Mouse (Mus musculus) embryo, embryonic 10.5 days (tissue): ENCODE measurements around the gene Tmem262.

Source experiments
- DNase-seq: peaks from one replicate; pipeline ENCODE4 v3.0.0-alpha.2; 2015; ENCODE audit warnings: low spot score

The Tmem262 gene

GRCm38 (mm10) chr19:6079983-6080480, at the start of gene Tmem262:
Tmem262 (plus strand) TSS chr19:6080033.
- no peak for DNase-seq

- no peak for DNase-seq
Measured at GRCm38 (mm10) chr19:6030520-6031280, 49.1 kb upstream of the Tmem262 start.

GRCm38 (mm10) chr19:6035966-6036585, 43.8 kb upstream of the Tmem262 start:
- DNase-seq = no peak

- DNase-seq = no peak
Measured at GRCm38 (mm10) chr19:6037695-6038094, 42.1 kb upstream of the Tmem262 start.

- no peak for DNase-seq
Measured at GRCm38 (mm10) chr19:6038326-6038725, 41.5 kb upstream of the Tmem262 start.

- no peak for DNase-seq
Measured at GRCm38 (mm10) chr19:6040002-6040401, 39.8 kb upstream of the Tmem262 start.

GRCm38 (mm10) chr19:6042293-6042692, 37.5 kb upstream of the Tmem262 start:
- no peak for DNase-seq

- peak; percentile 54 for DNase-seq
Measured at GRCm38 (mm10) chr19:6044102-6044501, 35.7 kb upstream of the Tmem262 start.

GRCm38 (mm10) chr19:6045366-6046293, 34.2 kb upstream of the Tmem262 start:
- DNase-seq = no peak

- peak; percentile 97 for DNase-seq
Measured at GRCm38 (mm10) chr19:6046294-6047153, 33.3 kb upstream of the Tmem262 start, which contains the start of gene Syvn1. Syvn1 (plus strand) TSS chr19:6046576.

GRCm38 (mm10) chr19:6047154-6047898, 32.5 kb upstream of the Tmem262 start:
- DNase-seq = no peak

GRCm38 (mm10) chr19:6047899-6048166, 32.0 kb upstream of the Tmem262 start:
- DNase-seq = no peak

- DNase-seq = no peak
Measured at GRCm38 (mm10) chr19:6048681-6049410, 31.0 kb upstream of the Tmem262 start.

GRCm38 (mm10) chr19:6052516-6052915, 27.3 kb upstream of the Tmem262 start:
- no peak for DNase-seq

- no peak for DNase-seq
Measured at GRCm38 (mm10) chr19:6054296-6054695, 25.5 kb upstream of the Tmem262 start.

- DNase-seq = no peak
Measured at GRCm38 (mm10) chr19:6056696-6057095, 23.1 kb upstream of the Tmem262 start.

- DNase-seq = peak; percentile 98
Measured at GRCm38 (mm10) chr19:6057313-6058096, 22.3 kb upstream of the Tmem262 start, which contains the start of the genes Mrpl49 and Fau. Mrpl49 (minus strand) TSS chr19:6057785. Fau (plus strand) TSS chr19:6057844.

GRCm38 (mm10) chr19:6058513-6058912, 21.3 kb upstream of the Tmem262 start:
- no peak for DNase-seq

- DNase-seq = no peak
Measured at GRCm38 (mm10) chr19:6058966-6059365, 20.9 kb upstream of the Tmem262 start.
